8 mouse cellular contexts compared by ENCODE assay signal in genomic region chr4:56864417-56865001, GRCm38 (mm10). TPM values are rescaled to one million over a fixed set of nuclear protein-coding genes. Genes with fewer than 3 reads are reported as not detected.
DNase-seq lines count a peak whose midpoint lies in the region; ATAC-seq lines count a peak whose summit lies in the region.

No protein-coding gene starts in this region.

- H3K4me2 ChIP-seq in forebrain, embryonic 14.5 days (ENCODE audit: low read length) = peak overlapping the region; percentile 76
- peak overlapping the region; percentile 92 for H3K4me2 ChIP-seq in limb, embryonic 11.5 days (ENCODE audit: low read depth, severe bottlenecking)

- ATAC-seq in forebrain, embryonic 14.5 days = peak; percentile 84
- peak; percentile 13 for ATAC-seq in inflammation-experienced regulatory T-cells, adult 6 months
- peak; percentile 65 for ATAC-seq in limb, embryonic 11.5 days (ENCODE audit: insufficient number of reproducible peaks, low FRiP score, low TSS enrichment, low read depth)

- DNase-seq in layer of hippocampus, adult 18-20 months (ENCODE audit: low spot score in 2 of 2) = peak; percentile 16 to 33
- DNase-seq in layer of hippocampus, postnatal 10 days (ENCODE audit: low spot score in 2 of 2) = no peak
- peak; percentile 45 for DNase-seq in adrenal gland, postnatal 25 days
- DNase-seq in forebrain, embryonic 14.5 days (ENCODE audit: low spot score) = peak; percentile 49
- peak; percentile 62 for DNase-seq in limb, embryonic 11.5 days (ENCODE audit: low spot score)
- DNase-seq in midbrain, embryonic 10.5 days (ENCODE audit: low spot score) = peak; percentile 62
- DNase-seq in testis, postnatal 10 days (ENCODE audit: low spot score) = peak; percentile 62

- peak overlapping the region; percentile 52 for H3K27ac ChIP-seq in forebrain, embryonic 14.5 days (ENCODE audit: low read depth, low read length)
- peak overlapping the region; percentile 62 for H3K27ac ChIP-seq in limb, embryonic 11.5 days (replicated peaks; ENCODE audit: low read depth, low read length)
- H3K27ac ChIP-seq in midbrain, embryonic 10.5 days (replicated peaks) = peak overlapping the region; percentile 91

- H3K36me3 ChIP-seq in forebrain, embryonic 14.5 days (ENCODE audit: control insufficient read depth, insufficient read depth, low read length) = no peaks in the 10 kb centered on the region
- no peaks in the 10 kb centered on the region for H3K36me3 ChIP-seq in limb, embryonic 11.5 days (ENCODE audit: control insufficient read depth, insufficient read depth, low read length)
- no peaks in the 10 kb centered on the region for H3K36me3 ChIP-seq in midbrain, embryonic 10.5 days

- peak overlapping the region; percentile 82 for H3K4me3 ChIP-seq in forebrain, embryonic 14.5 days (ENCODE audit: low read depth, low read length)
- peak overlapping the region; percentile 85 for H3K4me3 ChIP-seq in limb, embryonic 11.5 days (ENCODE audit: low read depth, low read length)
- peak overlapping the region; percentile 94 for H3K4me3 ChIP-seq in midbrain, embryonic 10.5 days

- peak overlapping the region; percentile 83 for H3K9ac ChIP-seq in forebrain, embryonic 14.5 days (ENCODE audit: low read length)
- peak overlapping the region; percentile 87 for H3K9ac ChIP-seq in limb, embryonic 11.5 days (ENCODE audit: low read length)

- no peaks in the 10 kb centered on the region for H3K27me3 ChIP-seq in forebrain, embryonic 14.5 days (replicated peaks; ENCODE audit: control insufficient read depth, insufficient read depth, low read length)
- no peaks in the 10 kb centered on the region for H3K27me3 ChIP-seq in limb, embryonic 11.5 days (ENCODE audit: control insufficient read depth, insufficient read depth, low read length)
- H3K27me3 ChIP-seq in midbrain, embryonic 10.5 days (ENCODE audit: low read depth, poor library complexity, severe bottlenecking) = no peaks in the 10 kb centered on the region

- H3K4me1 ChIP-seq in forebrain, embryonic 14.5 days (ENCODE audit: control insufficient read depth, insufficient read depth, low read length) = peaks cover 15% of the 10 kb centered on the region
- peaks cover 7% of the 10 kb centered on the region; the same call in 1 of the 2 replicates for H3K4me1 ChIP-seq in limb, embryonic 11.5 days (ENCODE audit: control insufficient read depth, insufficient read depth, low read length)
- peaks cover 27% of the 10 kb centered on the region for H3K4me1 ChIP-seq in midbrain, embryonic 10.5 days

- no peaks in the 10 kb centered on the region for H3K9me3 ChIP-seq in forebrain, embryonic 14.5 days (replicated peaks; ENCODE audit: control insufficient read depth, low read length)
- H3K9me3 ChIP-seq in limb, embryonic 11.5 days (ENCODE audit: control insufficient read depth, low read length) = no peaks in the 10 kb centered on the region
- no peaks in the 10 kb centered on the region for H3K9me3 ChIP-seq in midbrain, embryonic 10.5 days (replicated peaks)

- 0% methylated on average over 49 of the region's 49 CpGs for WGBS in forebrain, embryonic 14.5 days
- WGBS in limb, embryonic 11.5 days = under 1% methylated on average over 41 of the region's 49 CpGs
- WGBS in midbrain, embryonic 10.5 days = under 1% methylated on average over 49 of the region's 49 CpGs

RNA-seq across cellular contexts. Expression of gene Ctnnal1, which starts 0.5 kb away (rescaled TPM):
- total RNA-seq in layer of hippocampus, adult 18-20 months (2021) = 10 to 100 TPM; 11.3 to 14.1 TPM
- 10 to 100 TPM; 13.1 to 17.6 TPM for total RNA-seq in layer of hippocampus, postnatal 10 days (2021)
- 21.9 and 26.6 TPM in 2 replicates for total RNA-seq in adrenal gland, postnatal 25 days (2021)
- 9.4 and 11.1 TPM in 2 replicates for polyA plus RNA-seq in forebrain, embryonic 14.5 days (2014; fragmentation: Nextera tagmentation; extraction: Ambion mirVana)
- polyA plus RNA-seq in inflammation-experienced regulatory T-cells, adult 6 months (2017; shearing (Covaris generic)) = 1 to 10 TPM in 2 of 3 experiments, under 1 TPM in 1; 0.89 to 2.6 (median 1.5) TPM
- 36.2 and 37.7 TPM in 2 replicates for polyA plus RNA-seq in limb, embryonic 11.5 days (2014; fragmentation: Nextera tagmentation; extraction: Ambion mirVana)
- 28.6 and 29.6 TPM in 2 replicates for polyA plus RNA-seq in midbrain, embryonic 10.5 days (2016; fragmentation: Nextera tagmentation; extraction: Ambion mirVana)

Comparison
In these comparisons a context has a peak if more than half of its experiments do, and no peak if none do; other contexts are left out.
1. DNase-seq: peak in layer of hippocampus, adult 18-20 months (2 of 2), adrenal gland, postnatal 25 days (single experiment), forebrain, embryonic 14.5 days (single experiment), limb, embryonic 11.5 days (single experiment), midbrain, embryonic 10.5 days (single experiment) and testis, postnatal 10 days (single experiment); none in layer of hippocampus, postnatal 10 days (0 of 2).
2. ATAC-seq: peak in every context shown above with its lines; median percentile 84 in forebrain, embryonic 14.5 days; 65 in limb, embryonic 11.5 days; 13 in inflammation-experienced regulatory T-cells, adult 6 months.
3. Peak in every context shown above with its lines, with median percentiles within 50 percentile points of each other: H3K27ac ChIP-seq and H3K4me3 ChIP-seq.